Mouse (Mus musculus) liver, embryonic 13.5 days (tissue): ENCODE data around the gene Slc8a3. TPM values are rescaled to one million over a fixed set of nuclear protein-coding genes. Genes with fewer than 3 reads are reported as not detected.
A peak's percentile ranks its signal among the peaks of the same experiment; 100 is the strongest.
"Not testable (repeated sequence)": the region's sequence is repeated elsewhere in the genome, so short reads cannot be mapped to it uniquely, and the experiment has no call there.

Source experiments
- ATAC-seq: fragments of 200-750 bp; cut with Nextera tagmentation; 2 replicates; pipeline ENCODE4 v1.8.0; 2017; ENCODE audit warnings: low read depth, mild to moderate bottlenecking, moderate number of reproducible peaks, moderate library complexity
- DNase-seq: peaks from one replicate; pipeline ENCODE4 v3.0.0; 2022
- H3K27ac ChIP-seq: fragments of 300-500 bp; sonication (generic); 2 replicates; pipeline ENCODE4 v1.5.1; 2015; ENCODE audit warnings: moderate library complexity, mild to moderate bottlenecking, inconsistent platforms
- H3K27me3 ChIP-seq: fragments of 300-500 bp; sonication (generic); 2 replicates; pipeline ENCODE4 v1.6.1; 2015; ENCODE audit warnings: mild to moderate bottlenecking, inconsistent platforms
- H3K36me3 ChIP-seq: fragments of 300-500 bp; sonication (generic); 2 replicates; pipeline ENCODE4 v1.6.1; 2015; ENCODE audit warnings: mild to moderate bottlenecking, inconsistent platforms
- H3K4me1 ChIP-seq: fragments of 300-500 bp; sonication (generic); replicated peaks from 2 replicates; pipeline ENCODE4 v1.6.1; 2015; ENCODE audit warnings: inconsistent platforms
- H3K4me2 ChIP-seq: fragments of 300-500 bp; sonication (generic); 2 replicates; pipeline ENCODE4 v1.6.1; 2015; ENCODE audit warnings: inconsistent platforms, mild to moderate bottlenecking, moderate library complexity
- H3K4me3 ChIP-seq: fragments of 300-500 bp; sonication (generic); replicated peaks from 2 replicates; pipeline ENCODE4 v1.5.1; 2015; ENCODE audit warnings: mild to moderate bottlenecking, inconsistent platforms
- H3K9ac ChIP-seq: fragments of 300-500 bp; sonication (generic); 2 replicates; pipeline ENCODE4 v1.6.1; 2015; ENCODE audit warnings: mild to moderate bottlenecking, inconsistent platforms
- H3K9me3 ChIP-seq: fragments of 300-500 bp; sonication (generic); replicated peaks from 2 replicates; pipeline ENCODE4 v1.6.1; 2016; ENCODE audit warnings: inconsistent platforms
- WGBS: fragments of 180-500 bp; shearing (Covaris S2); methylation state at CpG from one replicate; pipeline ENCODE4 v1.1.7; 2015; ENCODE audit not compliant: insufficient replicate concordance; 5-methylcytosine and 5-hydroxymethylcytosine counted together
- polyA plus RNA-seq: library from polyadenylated mRNA; unstranded; fragments of >200 nt; fragmentation: Nextera tagmentation; extraction: Ambion mirVana; gene quantifications from 2 replicates; pipeline ENCODE4 v1.2.1, GENCODE M21; 2015

The Slc8a3 gene
- 0.06 and 0.08 TPM in 2 replicates for polyA plus RNA-seq

DNA sequence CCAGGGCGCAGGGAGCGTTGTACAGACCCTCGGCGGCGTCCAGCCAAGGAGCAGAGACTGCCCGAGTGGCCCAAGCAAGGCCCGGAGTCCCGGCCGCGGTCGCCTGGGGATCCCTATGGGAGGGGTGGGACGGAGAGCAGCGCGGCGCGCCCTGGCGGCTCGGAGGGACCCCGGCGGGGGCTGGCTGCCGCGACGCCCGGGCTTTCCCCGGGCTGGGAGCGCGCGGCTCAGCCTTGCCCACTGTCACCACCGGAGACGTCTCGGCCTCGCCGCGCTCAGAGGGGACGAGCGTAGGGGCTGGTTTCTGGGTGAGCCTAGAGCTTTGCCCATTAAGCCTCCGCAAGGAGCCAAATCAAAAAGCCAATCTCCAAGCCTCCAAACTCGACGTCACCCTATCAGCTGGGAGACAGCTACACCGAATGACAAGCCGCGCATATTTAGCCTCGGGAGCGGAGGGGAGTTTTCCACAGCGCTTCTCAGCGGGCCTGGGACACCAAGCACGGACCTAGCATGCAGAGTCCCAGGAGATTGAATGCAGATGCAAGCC, at the start of gene Slc8a3:
TSS of gene Slc8a3 (minus strand) at position 306 of the 547 bp plus-strand sequence.
- H3K9me3 ChIP-seq: no peaks in the 10 kb centered on the region
- no peak within 1 kb of the TSS for H3K27ac ChIP-seq
- WGBS: 1% methylated on average over 47 of the region's 47 CpGs
- ATAC-seq: no peak
- H3K4me3 ChIP-seq: peak within 1 kb of the TSS; percentile 49
- H3K27me3 ChIP-seq: peaks cover 62% of the 10 kb centered on the region
- no peak within 1 kb of the TSS for H3K9ac ChIP-seq
- H3K4me2 ChIP-seq: peak within 1 kb of the TSS; percentile 69
- no peaks in the 10 kb centered on the region for H3K4me1 ChIP-seq
- no peak for DNase-seq
- H3K36me3 ChIP-seq: no peaks in the 10 kb centered on the region

DNA sequence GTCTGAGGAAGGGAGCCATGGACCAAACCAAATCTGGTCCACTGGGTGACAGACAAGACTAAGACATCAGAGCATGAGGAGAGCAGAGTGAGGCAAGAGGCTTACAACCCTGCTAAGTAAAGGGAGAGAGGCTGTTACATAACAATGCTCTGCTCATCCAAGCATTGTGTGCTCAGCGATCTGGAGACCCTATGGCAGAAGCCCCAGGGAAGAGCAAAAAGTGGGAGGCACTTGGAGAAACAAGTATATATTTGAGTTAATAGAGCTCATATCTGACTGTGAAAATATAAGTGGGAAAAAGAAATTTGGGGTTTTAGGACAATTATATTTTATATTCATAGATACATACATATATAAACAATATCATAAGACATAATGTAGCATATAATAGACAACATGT, 46.4 kb upstream of the Slc8a3 start, which contains the start of gene Gm4787:
TSS of gene Gm4787 (minus strand) at position 101 of the 400 bp plus-strand sequence.
- not testable (repeated sequence) for H3K4me3 ChIP-seq, H3K27ac ChIP-seq, H3K4me1 ChIP-seq, H3K9ac ChIP-seq, H3K36me3 ChIP-seq, H3K4me2 ChIP-seq, H3K9me3 ChIP-seq, H3K27me3 ChIP-seq, ATAC-seq, DNase-seq
- 73% methylated on average over 1 of the region's 1 CpGs for WGBS

DNA sequence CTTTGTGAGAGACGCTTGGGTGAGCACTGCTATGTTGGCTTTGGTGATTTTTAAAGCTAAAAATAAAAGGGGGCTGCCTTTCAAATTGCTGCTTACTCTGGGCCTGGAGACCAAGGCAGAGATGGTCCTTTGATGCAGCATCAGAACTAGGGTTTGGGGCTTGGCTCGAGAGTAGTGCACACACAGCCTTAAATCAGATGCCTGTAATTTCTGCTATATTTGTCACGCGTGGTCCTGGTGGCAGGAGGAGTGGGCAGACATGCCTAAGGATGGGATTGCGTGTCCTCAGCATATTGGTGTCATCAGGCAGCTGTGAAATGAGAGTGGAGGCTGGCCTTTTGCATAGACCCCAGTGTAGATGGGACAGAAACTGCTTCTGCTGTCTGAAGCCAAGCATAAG, 861 bp upstream of the Slc8a3 start:
- Histone ChIP-seq H3K4me1 (no peaks in the 10 kb centered on the region), H3K27ac (no peak overlapping the region), H3K4me3 (no peak overlapping the region), H3K36me3 (no peaks in the 10 kb centered on the region), H3K9ac (no peak overlapping the region), H3K27me3 (peaks cover 62% of the 10 kb centered on the region), H3K4me2 (no peak overlapping the region), H3K9me3 (no peaks in the 10 kb centered on the region)
- DNase-seq (no peak), ATAC-seq (no peak)
- 58% methylated on average over 5 of the region's 5 CpGs for WGBS

DNA sequence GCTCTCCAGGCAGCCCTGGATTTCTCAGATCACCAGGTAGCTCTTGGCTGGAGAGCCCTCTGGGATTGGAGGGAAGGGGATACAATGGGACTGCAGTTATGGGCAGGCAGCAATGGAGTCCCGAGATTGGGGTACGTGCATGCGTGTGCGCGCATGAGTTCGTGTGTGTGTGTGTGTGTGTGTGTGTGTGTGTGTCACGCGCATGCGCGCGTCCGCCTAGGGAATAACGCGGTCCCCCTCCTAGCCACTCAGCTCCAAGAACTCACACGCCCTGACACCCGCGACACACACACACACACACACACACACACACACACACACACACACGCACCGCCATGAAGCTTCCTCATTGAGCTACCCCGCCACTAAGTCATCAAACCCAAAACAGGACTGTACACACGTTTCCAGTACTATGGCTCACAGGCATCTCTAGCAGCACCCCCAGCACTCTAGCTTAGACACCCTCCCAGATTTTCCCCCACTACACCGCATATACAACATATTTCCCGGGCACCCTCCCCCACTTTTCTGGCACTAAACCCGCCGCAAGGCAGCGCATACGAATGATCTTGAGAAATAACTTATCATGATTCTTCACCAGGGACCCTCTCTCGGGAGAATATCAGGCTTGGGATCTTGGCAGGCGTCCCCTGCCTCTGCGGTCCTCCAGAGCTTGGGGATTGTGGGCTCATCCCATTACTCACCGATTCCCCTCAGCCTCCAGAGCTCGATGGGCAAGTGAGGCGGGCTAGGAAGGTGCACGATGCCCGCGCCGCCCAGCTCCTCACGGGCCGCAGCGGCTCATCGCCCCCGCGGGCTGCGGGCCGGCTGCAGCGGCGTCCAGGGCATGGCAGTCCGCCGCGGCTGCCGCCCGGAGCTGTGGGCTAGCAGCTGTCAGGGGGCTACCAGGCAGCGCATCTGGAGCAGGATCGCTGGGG, 774 bp downstream of the Slc8a3 start:
- 5% methylated on average over 44 of the region's 54 CpGs for WGBS
- no peaks in the 10 kb centered on the region for H3K36me3 ChIP-seq
- H3K9ac ChIP-seq: no peak overlapping the region
- DNase-seq (no peak), ATAC-seq (no peak)
- H3K4me1 ChIP-seq: no peaks in the 10 kb centered on the region
- H3K27ac ChIP-seq: no peak overlapping the region
- peaks cover 62% of the 10 kb centered on the region for H3K27me3 ChIP-seq
- H3K9me3 ChIP-seq: no peaks in the 10 kb centered on the region
- H3K4me2 ChIP-seq: peak overlapping the region; percentile 69
- H3K4me3 ChIP-seq: peak overlapping the region; percentile 49

- H3K27ac ChIP-seq: no peak overlapping the region
- no peaks in the 10 kb centered on the region for H3K36me3 ChIP-seq
- DNase-seq: no peak
- no peaks in the 10 kb centered on the region for H3K9me3 ChIP-seq
- H3K27me3 ChIP-seq: peaks cover 62% of the 10 kb centered on the region
- 33% methylated on average over 5 of the region's 5 CpGs for WGBS
- no peak overlapping the region for H3K4me3 ChIP-seq
- H3K4me2 ChIP-seq: no peak overlapping the region
- H3K9ac ChIP-seq: no peak overlapping the region
- H3K4me1 ChIP-seq: no peaks in the 10 kb centered on the region
- no peak for ATAC-seq
Measured at GRCm38 (mm10) chr12:81331046-81331638, 1.8 kb downstream of the Slc8a3 start.

DNA sequence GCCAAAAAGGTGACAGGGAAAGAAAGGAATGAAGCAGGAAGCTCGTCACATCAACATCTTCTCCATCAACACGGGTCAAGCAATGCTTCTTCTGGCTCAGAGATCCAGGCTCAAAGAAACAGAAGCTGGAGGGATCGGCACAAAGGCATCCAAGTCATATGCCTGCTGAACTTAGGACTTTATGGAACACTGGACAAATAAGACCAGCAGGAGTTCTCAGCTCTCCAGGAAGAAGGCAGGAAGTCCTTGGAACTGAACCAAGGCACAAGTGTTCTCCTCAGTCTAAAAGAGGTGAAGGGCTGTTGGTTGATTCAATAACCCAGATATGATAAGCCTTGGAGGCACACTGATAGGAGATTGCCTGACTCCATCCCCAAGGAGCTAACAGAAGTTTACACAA, 8.0 kb downstream of the Slc8a3 start:
- Histone ChIP-seq H3K36me3 (no peaks in the 10 kb centered on the region), H3K9me3 (no peaks in the 10 kb centered on the region), H3K27me3 (0 out of 2 replicates have a peak, but pooled peaks cover 8% of the 10 kb centered on the region), H3K4me3 (no peak overlapping the region), H3K9ac (no peak overlapping the region), H3K4me1 (no peaks in the 10 kb centered on the region), H3K4me2 (no peak overlapping the region), H3K27ac (no peak overlapping the region)
- 67% methylated on average over 3 of the region's 3 CpGs for WGBS
- DNase-seq (no peak), ATAC-seq (no peak)

GRCm38 (mm10) chr12:81324116-81324515, 8.9 kb downstream of the Slc8a3 start:
- 73% methylated on average over 3 of the region's 3 CpGs for WGBS
- Histone ChIP-seq H3K4me1 (no peaks in the 10 kb centered on the region), H3K27me3 (0 out of 2 replicates have a peak, but pooled peaks cover 3% of the 10 kb centered on the region), H3K9me3 (no peaks in the 10 kb centered on the region), H3K27ac (no peak overlapping the region), H3K9ac (no peak overlapping the region), H3K4me2 (no peak overlapping the region), H3K4me3 (no peak overlapping the region), H3K36me3 (no peaks in the 10 kb centered on the region)
- no peak for ATAC-seq
- DNase-seq: no peak

- Histone ChIP-seq H3K27me3 (no peaks in the 10 kb centered on the region), H3K36me3 (no peaks in the 10 kb centered on the region), H3K9me3 (no peaks in the 10 kb centered on the region), H3K27ac (no peak overlapping the region), H3K4me1 (no peaks in the 10 kb centered on the region), H3K4me2 (no peak overlapping the region), H3K9ac (no peak overlapping the region), H3K4me3 (no peak overlapping the region)
- ATAC-seq (no peak), DNase-seq (no peak)
- WGBS: 79% methylated on average over 1 of the region's 1 CpGs
Measured at GRCm38 (mm10) chr12:81321021-81321420, 12.0 kb downstream of the Slc8a3 start.

DNA sequence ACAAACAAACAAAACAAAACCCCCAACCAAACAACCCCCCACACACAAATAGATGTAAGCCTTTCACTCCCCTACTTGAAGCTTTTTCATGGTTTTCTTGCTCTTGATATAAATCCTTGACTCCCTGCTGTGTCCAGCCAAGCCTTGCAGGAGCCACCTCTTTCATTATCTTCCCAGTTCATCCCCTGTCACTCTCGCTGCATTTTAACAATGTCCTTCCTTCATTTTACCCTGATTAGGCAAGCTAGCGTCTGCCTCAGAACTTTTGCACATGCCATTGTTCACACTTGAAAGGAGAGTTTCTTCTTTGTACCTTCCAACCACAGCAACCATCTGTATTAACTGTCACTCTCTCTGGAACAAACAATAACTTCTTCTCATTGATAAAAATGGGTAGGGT, 15.2 kb downstream of the Slc8a3 start:
- Histone ChIP-seq H3K36me3 (no peaks in the 10 kb centered on the region), H3K27ac (no peak overlapping the region), H3K4me3 (no peak overlapping the region), H3K4me2 (no peak overlapping the region), H3K27me3 (no peaks in the 10 kb centered on the region), H3K4me1 (no peaks in the 10 kb centered on the region), H3K9ac (no peak overlapping the region), H3K9me3 (no peaks in the 10 kb centered on the region)
- no peak for DNase-seq
- no peak for ATAC-seq
- 32% methylated on average over 2 of the region's 2 CpGs for WGBS

DNA sequence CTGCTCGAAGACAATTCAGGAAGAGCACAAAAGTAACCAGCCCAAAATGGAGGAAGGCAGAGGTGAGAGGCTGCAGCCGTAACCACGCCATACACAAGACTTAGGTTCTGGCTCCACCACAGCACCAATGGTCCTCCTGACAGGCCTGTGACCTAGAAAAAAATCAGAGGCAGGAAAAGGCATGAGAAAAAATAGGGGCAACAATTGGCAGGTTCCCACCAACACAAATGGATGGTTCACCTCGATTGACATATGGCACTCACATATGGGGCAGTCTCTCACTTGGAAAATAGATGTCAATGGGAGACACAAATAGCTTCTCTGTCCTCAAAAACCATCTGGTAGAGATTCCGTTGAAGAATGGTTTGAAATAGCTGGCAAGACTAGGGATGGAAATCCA, 17.0 kb downstream of the Slc8a3 start:
- no peaks in the 10 kb centered on the region for H3K27me3 ChIP-seq
- no peak for DNase-seq
- no peaks in the 10 kb centered on the region for H3K9me3 ChIP-seq
- H3K9ac ChIP-seq: no peak overlapping the region
- no peaks in the 10 kb centered on the region for H3K36me3 ChIP-seq
- H3K27ac ChIP-seq: no peak overlapping the region
- WGBS: 64% methylated on average over 5 of the region's 5 CpGs
- no peak for ATAC-seq
- no peak overlapping the region for H3K4me3 ChIP-seq
- no peak overlapping the region for H3K4me2 ChIP-seq
- H3K4me1 ChIP-seq: no peaks in the 10 kb centered on the region

- no peaks in the 10 kb centered on the region for H3K36me3 ChIP-seq
Measured at GRCm38 (mm10) chr12:81303626-81304025, 29.4 kb downstream of the Slc8a3 start.

More at GRCm38 (mm10) chr12:81303626-81304025, 29.4 kb downstream of the Slc8a3 start:
- H3K4me2 ChIP-seq: no peak overlapping the region
- H3K27me3 ChIP-seq: no peaks in the 10 kb centered on the region
- no peak overlapping the region for H3K4me3 ChIP-seq
- no peak overlapping the region for H3K9ac ChIP-seq
- 56% methylated on average over 5 of the region's 5 CpGs for WGBS
- H3K9me3 ChIP-seq: no peaks in the 10 kb centered on the region
- H3K4me1 ChIP-seq: no peaks in the 10 kb centered on the region
- ATAC-seq (no peak), DNase-seq (no peak)
- H3K27ac ChIP-seq: no peak overlapping the region
